ENCODE assay signal across 9 mouse cellular contexts in genomic region chr17:31821136-31821933, GRCm38 (mm10). TPM values are rescaled to one million over a fixed set of nuclear protein-coding genes. Genes with fewer than 3 reads are reported as not detected.
DNase-seq lines count a peak whose midpoint lies in the region; ATAC-seq lines count a peak whose summit lies in the region.
"Had no signal": no experiment of that assay in that cellular context is flagged by ENCODE, and none has a peak within 500 bp of the region (broad histone marks: within the 10 kb centered on the region; RNA-seq: fewer than 3 reads in every experiment).

No protein-coding gene starts in this region.

- no peaks in the 10 kb centered on the region for H3K36me3 ChIP-seq in kidney, embryonic 14.5 days (ENCODE audit: control insufficient read depth, insufficient read depth, low read length)
- no peaks in the 10 kb centered on the region for H3K36me3 ChIP-seq in splenic B cell, adult 2 months (ENCODE audit: control insufficient read depth, insufficient read depth, low read length, poor library complexity, severe bottlenecking)

- peak overlapping the region; percentile 12; the same call in 1 of the 2 replicates for H3K9ac ChIP-seq in kidney, embryonic 14.5 days (ENCODE audit: low read depth, low read length)

- H3K9me3 ChIP-seq in kidney, embryonic 14.5 days (ENCODE audit: control insufficient read depth, low read length) = no peaks in the 10 kb centered on the region

- no peak for DNase-seq in kidney, adult 18-20 months
- peak; percentile 54 for DNase-seq in ZHBTc4 (ENCODE audit: low read depth, low spot score)
- DNase-seq in splenic B cell, adult 2 months (ENCODE audit: low read depth, low spot score) = peak; percentile 78
- no peak for DNase-seq in left cerebral cortex, adult 18-20 months (ENCODE audit: low spot score in 2 of 2)
- no peak for DNase-seq in adipocyte (ENCODE audit: low spot score)
- DNase-seq in urinary bladder, postnatal 25 days (ENCODE audit: low spot score) = no peak
- DNase-seq: gastrocnemius, postnatal 14 days had no signal

- H3K4me1 ChIP-seq in kidney, embryonic 14.5 days (ENCODE audit: control insufficient read depth, insufficient read depth, low read length) = peaks cover 11% of the 10 kb centered on the region

- no peak overlapping the region for H3K4me3 ChIP-seq in kidney, embryonic 14.5 days (ENCODE audit: low read length)

- ATAC-seq in kidney, embryonic 14.5 days (ENCODE audit: low FRiP score, low TSS enrichment) = peak; percentile 68
- peak; percentile 86 for ATAC-seq in inflammation-experienced regulatory T-cells, adult 6 months

- H3K4me2 ChIP-seq in kidney, embryonic 14.5 days (replicated peaks; ENCODE audit: low read depth, low read length) = no peak overlapping the region

- no peak overlapping the region for H3K27ac ChIP-seq in kidney, embryonic 14.5 days (ENCODE audit: low read depth, low read length)

- no peaks in the 10 kb centered on the region for H3K27me3 ChIP-seq in kidney, embryonic 14.5 days (ENCODE audit: control insufficient read depth, insufficient read depth, low read length)
- H3K27me3 ChIP-seq in splenic B cell, adult 2 months (ENCODE audit: control insufficient read depth, insufficient read depth, low read length, poor library complexity, severe bottlenecking) = no peaks in the 10 kb centered on the region

- 35% methylated on average over 13 of the region's 13 CpGs for WGBS in kidney, embryonic 14.5 days

RNA-seq across cellular contexts. Expression of gene Sik1, which starts 34.3 kb away (rescaled TPM):
- 16.8 and 17.3 TPM in 2 replicates for polyA plus RNA-seq in kidney, embryonic 14.5 days (2014; fragmentation: Nextera tagmentation; extraction: Ambion mirVana)
- 1 to 10 TPM; 2.5 to 3.8 (median 2.7) TPM for polyA plus RNA-seq in inflammation-experienced regulatory T-cells, adult 6 months (2017; shearing (Covaris generic))
- total RNA-seq in left cerebral cortex, adult 18-20 months (2021) = 10 to 100 TPM; 28.3 to 37.8 TPM

Comparison
In these comparisons a context has a peak if more than half of its experiments do, and no peak if none do; other contexts are left out.
1. DNase-seq: peak in ZHBTc4 (single experiment) and splenic B cell, adult 2 months (single experiment); none in kidney, adult 18-20 months (single experiment), left cerebral cortex, adult 18-20 months (0 of 2), adipocyte (single experiment) and urinary bladder, postnatal 25 days (single experiment).